Mouse (Mus musculus) embryonic facial prominence, embryonic 11.5 days (tissue): ENCODE measurements around the gene Mrpl58. TPM values are rescaled to one million over a fixed set of nuclear protein-coding genes. Genes with fewer than 3 reads are reported as not detected.

Source experiments
- ATAC-seq: fragments of 200-750 bp; cut with Nextera tagmentation; replicated peaks from 2 replicates; pipeline ENCODE4 v1.8.0; 2017; ENCODE audit warnings: low read depth; ENCODE audit not compliant: insufficient number of reproducible peaks, low FRiP score, low TSS enrichment
- DNase-seq: peaks from one replicate; pipeline ENCODE4 v3.0.0-alpha.2; 2015; ENCODE audit warnings: low spot score
- H3K27ac ChIP-seq: fragments of 300-500 bp; sonication (generic); replicated peaks from 2 replicates; pipeline ENCODE4 v1.5.1; 2014; ENCODE audit warnings: mild to moderate bottlenecking, low read depth, low read length, control low read depth
- H3K27me3 ChIP-seq: fragments of 300-500 bp; sonication (generic); 2 replicates; pipeline ENCODE4 v1.6.1; 2014; ENCODE audit warnings: mild to moderate bottlenecking, low read length, moderate library complexity, mixed read lengths; ENCODE audit not compliant: control insufficient read depth, insufficient read depth
- H3K36me3 ChIP-seq: fragments of 300-500 bp; sonication (generic); replicated peaks from 2 replicates; pipeline ENCODE4 v1.6.1; 2014; ENCODE audit warnings: low read depth, mild to moderate bottlenecking, low read length, moderate library complexity, mixed read lengths; ENCODE audit not compliant: control insufficient read depth, insufficient read depth
- H3K4me1 ChIP-seq: fragments of 300-500 bp; sonication (generic); 2 replicates; pipeline ENCODE4 v1.6.1; 2014; ENCODE audit warnings: low read length, mixed read lengths; ENCODE audit not compliant: control insufficient read depth, insufficient read depth
- H3K4me2 ChIP-seq: fragments of 300-500 bp; sonication (generic); 2 replicates; pipeline ENCODE4 v1.6.1; 2014; ENCODE audit warnings: low read depth, mild to moderate bottlenecking, control low read depth, low read length, moderate library complexity
- H3K4me3 ChIP-seq: fragments of 300-500 bp; sonication (generic); 2 replicates; pipeline ENCODE4 v1.5.1; 2014; ENCODE audit warnings: low read depth, low read length, control low read depth
- H3K9ac ChIP-seq: fragments of 300-500 bp; sonication (generic); replicated peaks from 2 replicates; pipeline ENCODE4 v1.6.1; 2014; ENCODE audit warnings: mild to moderate bottlenecking, control low read depth, low read length
- H3K9me3 ChIP-seq: fragments of 300-500 bp; sonication (generic); replicated peaks from 2 replicates; pipeline ENCODE4 v1.6.1; 2016; ENCODE audit warnings: mild to moderate bottlenecking, low read length, inconsistent platforms, mixed read lengths; ENCODE audit not compliant: control insufficient read depth
- WGBS: fragments of 180-500 bp; shearing (Covaris S2); extraction: QIAGEN DNeasy Blood & Tissue Kit; methylation state at CpG from one replicate; pipeline ENCODE4 v1.1.7; 2014; 5-methylcytosine and 5-hydroxymethylcytosine counted together
- microRNA-seq: library from miRNA; unstranded; fragments of <30 nt; microRNA quantifications from one replicate; pipeline ENCODE4, GENCODE M21; 2016; ENCODE audit warnings: borderline number of aligned reads
- polyA plus RNA-seq: library from polyadenylated mRNA; unstranded; fragments of >200 nt; fragmentation: Nextera tagmentation; extraction: Ambion mirVana; gene quantifications from 2 replicates; pipeline ENCODE4 v1.2.1, GENCODE M21; 2014

The Mrpl58 gene
- polyA plus RNA-seq, 1 experiment from 2014 or later: 217 TPM

- Histone ChIP-seq H3K27ac (no peak overlapping the region), H3K9ac (no peak overlapping the region), H3K9me3 (no peaks in the 10 kb centered on the region), H3K36me3 (no peaks in the 10 kb centered on the region), H3K27me3 (no peaks in the 10 kb centered on the region), H3K4me3 (no peak overlapping the region), H3K4me2 (no peak overlapping the region), H3K4me1 (no peaks in the 10 kb centered on the region)
- no peak for ATAC-seq
- WGBS: 88% methylated on average over 15 of the region's 15 CpGs
- no peak for DNase-seq
Measured at GRCm38 (mm10) chr11:115455619-115456018, 52.1 kb downstream of the Mrpl58 start.

- H3K27ac ChIP-seq: no peak overlapping the region
- H3K4me2 ChIP-seq: no peak overlapping the region
- no peaks in the 10 kb centered on the region for H3K9me3 ChIP-seq
- H3K4me3 ChIP-seq: no peak overlapping the region
- 89% methylated on average over 5 of the region's 5 CpGs for WGBS
- DNase-seq: no peak
- ATAC-seq: no peak
- no peak overlapping the region for H3K9ac ChIP-seq
- H3K4me1 ChIP-seq: no peaks in the 10 kb centered on the region
- H3K27me3 ChIP-seq: no peaks in the 10 kb centered on the region
- no peaks in the 10 kb centered on the region for H3K36me3 ChIP-seq
Measured at GRCm38 (mm10) chr11:115456182-115456581, 52.6 kb downstream of the Mrpl58 start.

GRCm38 (mm10) chr11:115457405-115457804 is 53.9 kb downstream of the Mrpl58 start:
- Histone ChIP-seq H3K36me3 (no peaks in the 10 kb centered on the region), H3K4me1 (no peaks in the 10 kb centered on the region), H3K27ac (no peak overlapping the region), H3K9me3 (no peaks in the 10 kb centered on the region), H3K27me3 (no peaks in the 10 kb centered on the region), H3K9ac (no peak overlapping the region), H3K4me2 (no peak overlapping the region), H3K4me3 (no peak overlapping the region)
- ATAC-seq: no peak
- 28% methylated on average over 6 of the region's 6 CpGs for WGBS
- DNase-seq: no peak

- H3K4me3 ChIP-seq: no peak overlapping the region
- no peak overlapping the region for H3K27ac ChIP-seq
- no peak overlapping the region for H3K9ac ChIP-seq
- no peak overlapping the region for H3K4me2 ChIP-seq
- 17% methylated on average over 8 of the region's 8 CpGs for WGBS
- no peaks in the 10 kb centered on the region for H3K36me3 ChIP-seq
- DNase-seq: no peak
- H3K27me3 ChIP-seq: no peaks in the 10 kb centered on the region
- no peak for ATAC-seq
- no peaks in the 10 kb centered on the region for H3K4me1 ChIP-seq
- no peaks in the 10 kb centered on the region for H3K9me3 ChIP-seq
Measured at GRCm38 (mm10) chr11:115460976-115461375, 57.4 kb downstream of the Mrpl58 start.

GRCm38 (mm10) chr11:115461846-115462242 is 58.3 kb downstream of the Mrpl58 start:
- H3K9me3 ChIP-seq: no peaks in the 10 kb centered on the region
- no peaks in the 10 kb centered on the region for H3K4me1 ChIP-seq
- no peaks in the 10 kb centered on the region for H3K27me3 ChIP-seq
- no peaks in the 10 kb centered on the region for H3K36me3 ChIP-seq
- no peak overlapping the region for H3K4me3 ChIP-seq
- H3K27ac ChIP-seq: no peak overlapping the region
- no peak overlapping the region for H3K4me2 ChIP-seq
- ATAC-seq (no peak), DNase-seq (no peak)
- no peak overlapping the region for H3K9ac ChIP-seq
- WGBS: 69% methylated on average over 5 of the region's 5 CpGs

Small RNA genes within 50 kb of the gene (microRNA-seq; reads per million reads assigned to microRNA genes)
- 1.9 reads per million for gene Mir3968

Other genes starting within 250 kb of the Mrpl58 start
- gene Slc9a3r1, start 240.4 kb upstream of the Mrpl58 start, polyA plus RNA-seq: 31.3 and 36.0 TPM in 2 replicates
- gene Tmem104, start 216.3 kb upstream of the Mrpl58 start, polyA plus RNA-seq: 6.9 and 7.7 TPM in 2 replicates
- 15.5 and 19.5 TPM in 2 replicates for gene Nat9, start 215.9 kb upstream of the Mrpl58 start, polyA plus RNA-seq
- 0.04 and 0.06 TPM in 2 replicates for gene Grin2c, start 136.5 kb upstream of the Mrpl58 start, polyA plus RNA-seq
- 12.4 and 12.5 TPM in 2 replicates for gene Fdxr, start 126.7 kb upstream of the Mrpl58 start, polyA plus RNA-seq
- 0.14 and 0.28 TPM in 2 replicates for gene Fads6, start 106.1 kb upstream of the Mrpl58 start, polyA plus RNA-seq
- not detected in 2 replicates for gene Otop2, start 96.6 kb upstream of the Mrpl58 start, polyA plus RNA-seq
- gene Ush1g, start 81.7 kb upstream of the Mrpl58 start, polyA plus RNA-seq: not detected in 2 replicates
- gene Otop3, start 69.0 kb upstream of the Mrpl58 start, polyA plus RNA-seq: not detected in 2 replicates
- gene Hid1, start 36.0 kb upstream of the Mrpl58 start, polyA plus RNA-seq: 6.9 and 7.1 TPM in 2 replicates
- gene Cdr2l, start 21.8 kb upstream of the Mrpl58 start, polyA plus RNA-seq: 15.2 and 15.7 TPM in 2 replicates
- 893 and 931 TPM in 2 replicates for gene Atp5h, start 16.2 kb downstream of the Mrpl58 start, polyA plus RNA-seq
- gene Kctd2, start 16.4 kb downstream of the Mrpl58 start, polyA plus RNA-seq: 18.8 and 21.0 TPM in 2 replicates
- gene Trim80, start 36.8 kb downstream of the Mrpl58 start, polyA plus RNA-seq: not detected in 2 replicates
- gene Slc16a5, start 58.7 kb downstream of the Mrpl58 start, polyA plus RNA-seq: 0.22 TPM in 1 of 2 replicates, not detected in the other
- 8.1 and 8.7 TPM in 2 replicates for gene Armc7, start 71.9 kb downstream of the Mrpl58 start, polyA plus RNA-seq
- 67.4 and 70.7 TPM in 2 replicates for gene Nt5c, start 88.1 kb downstream of the Mrpl58 start, polyA plus RNA-seq
- gene Jpt1, start 110.6 kb downstream of the Mrpl58 start, polyA plus RNA-seq: 654 and 692 TPM in 2 replicates
- gene Sumo2, start 132.5 kb downstream of the Mrpl58 start, polyA plus RNA-seq: 1,638 and 1,712 TPM in 2 replicates
- 204 and 210 TPM in 2 replicates for gene Nup85, start 160.7 kb downstream of the Mrpl58 start, polyA plus RNA-seq
- gene Mrps7, start 200.2 kb downstream of the Mrpl58 start, polyA plus RNA-seq: 110 and 114 TPM in 2 replicates
- gene Gga3, start 200.3 kb downstream of the Mrpl58 start, polyA plus RNA-seq: 13.6 and 17.0 TPM in 2 replicates
- gene Mif4gd, start 209.2 kb downstream of the Mrpl58 start, polyA plus RNA-seq: 15.8 and 18.2 TPM in 2 replicates
- 19.9 and 20.2 TPM in 2 replicates for gene Slc25a19, start 224.5 kb downstream of the Mrpl58 start, polyA plus RNA-seq